Mouse (Mus musculus) midbrain, embryonic 16.5 days (tissue): ENCODE data around the gene Ang. TPM values are rescaled to one million over a fixed set of nuclear protein-coding genes. Genes with fewer than 3 reads are reported as not detected.

Source experiments
- ATAC-seq: fragments of 200-750 bp; cut with Nextera tagmentation; 2 replicates; pipeline ENCODE4 v1.8.0; 2017; ENCODE audit warnings: moderate TSS enrichment
- H3K27ac ChIP-seq: fragments of 300-500 bp; sonication (generic); 2 replicates; pipeline ENCODE4 v1.5.1; 2014; ENCODE audit warnings: mild to moderate bottlenecking, low read length, mixed read lengths
- H3K27me3 ChIP-seq: fragments of 300-500 bp; sonication (generic); 2 replicates; pipeline ENCODE4 v1.6.1; 2014; ENCODE audit warnings: low read depth, low read length, mixed read lengths; ENCODE audit not compliant: control insufficient read depth, insufficient read depth
- H3K36me3 ChIP-seq: fragments of 300-500 bp; sonication (generic); 2 replicates; pipeline ENCODE4 v1.6.1; 2014; ENCODE audit warnings: mild to moderate bottlenecking, low read length, moderate library complexity, mixed read lengths; ENCODE audit not compliant: control insufficient read depth, insufficient read depth
- H3K4me1 ChIP-seq: fragments of 300-500 bp; sonication (generic); 2 replicates; pipeline ENCODE4 v1.6.1; 2014; ENCODE audit warnings: mild to moderate bottlenecking, low read length, mixed read lengths; ENCODE audit not compliant: control insufficient read depth, insufficient read depth
- H3K4me2 ChIP-seq: fragments of 300-500 bp; sonication (generic); 2 replicates; pipeline ENCODE4 v1.6.1; 2014; ENCODE audit warnings: mild to moderate bottlenecking, low read length, mixed read lengths
- H3K4me3 ChIP-seq: fragments of 300-500 bp; sonication (generic); 2 replicates; pipeline ENCODE4 v1.5.1; 2014; ENCODE audit warnings: low read depth, mild to moderate bottlenecking, low read length, moderate library complexity, mixed read lengths
- H3K9ac ChIP-seq: fragments of 300-500 bp; sonication (generic); 2 replicates; pipeline ENCODE4 v1.6.1; 2014; ENCODE audit warnings: low read depth, low read length, mixed read lengths
- H3K9me3 ChIP-seq: fragments of 300-500 bp; sonication (generic); replicated peaks from 2 replicates; pipeline ENCODE4 v1.6.1; 2014; ENCODE audit warnings: mild to moderate bottlenecking, low read length, mixed read lengths; ENCODE audit not compliant: control insufficient read depth, poor library complexity, severe bottlenecking
- WGBS: fragments of 180-500 bp; shearing (Covaris S2); extraction: QIAGEN DNeasy Blood & Tissue Kit; methylation state at CpG from one replicate; pipeline ENCODE4 v1.1.7; 2014; 5-methylcytosine and 5-hydroxymethylcytosine counted together
- polyA plus RNA-seq: library from polyadenylated mRNA; unstranded; fragments of >200 nt; fragmentation: Nextera tagmentation; extraction: Ambion mirVana; gene quantifications from 2 replicates; pipeline ENCODE4 v1.2.1, GENCODE M21; 2015

Gene Ang
- polyA plus RNA-seq, 1 experiment from 2014 or later = 3.2 TPM

GRCm38 (mm10) chr14:51131086-51131815 lies 40.3 kb downstream of the Ang start:
- 83% methylated on average over 7 of the region's 7 CpGs for WGBS
- Histone ChIP-seq H3K4me3 (no peak overlapping the region), H3K36me3 (no peaks in the 10 kb centered on the region), H3K9ac (no peak overlapping the region), H3K27ac (no peak overlapping the region), H3K4me1 (no peaks in the 10 kb centered on the region), H3K4me2 (no peak overlapping the region), H3K9me3 (no peaks in the 10 kb centered on the region), H3K27me3 (no peaks in the 10 kb centered on the region)
- no peak for ATAC-seq

GRCm38 (mm10) chr14:51132372-51132771 lies 41.4 kb downstream of the Ang start:
- H3K4me1 ChIP-seq = no peaks in the 10 kb centered on the region
- H3K4me2 ChIP-seq = no peak overlapping the region
- H3K36me3 ChIP-seq = no peaks in the 10 kb centered on the region
- H3K27ac ChIP-seq = no peak overlapping the region
- no peaks in the 10 kb centered on the region for H3K27me3 ChIP-seq
- H3K9me3 ChIP-seq = no peaks in the 10 kb centered on the region
- ATAC-seq = no peak
- 80% methylated on average over 4 of the region's 4 CpGs for WGBS
- H3K9ac ChIP-seq = no peak overlapping the region
- H3K4me3 ChIP-seq = no peak overlapping the region

- 77% methylated on average over 2 of the region's 2 CpGs for WGBS
- no peak overlapping the region for H3K9ac ChIP-seq
- H3K4me1 ChIP-seq = no peaks in the 10 kb centered on the region
- H3K4me2 ChIP-seq = no peak overlapping the region
- no peak overlapping the region for H3K27ac ChIP-seq
- H3K4me3 ChIP-seq = no peak overlapping the region
- no peaks in the 10 kb centered on the region for H3K9me3 ChIP-seq
- ATAC-seq = no peak
- no peaks in the 10 kb centered on the region for H3K27me3 ChIP-seq
- no peaks in the 10 kb centered on the region for H3K36me3 ChIP-seq
Measured at GRCm38 (mm10) chr14:51140342-51140741, 49.4 kb downstream of the Ang start.

GRCm38 (mm10) chr14:51142119-51142518 lies 51.2 kb downstream of the Ang start:
- no peaks in the 10 kb centered on the region for H3K9me3 ChIP-seq
- H3K9ac ChIP-seq = no peak overlapping the region
- H3K4me3 ChIP-seq = no peak overlapping the region
- H3K4me2 ChIP-seq = no peak overlapping the region
- no peak overlapping the region for H3K27ac ChIP-seq
- no peaks in the 10 kb centered on the region for H3K27me3 ChIP-seq
- no peak for ATAC-seq
- H3K4me1 ChIP-seq = no peaks in the 10 kb centered on the region
- no peaks in the 10 kb centered on the region for H3K36me3 ChIP-seq
- 85% methylated on average over 4 of the region's 4 CpGs for WGBS

GRCm38 (mm10) chr14:51142568-51142967 lies 51.6 kb downstream of the Ang start:
- Histone ChIP-seq H3K9me3 (no peaks in the 10 kb centered on the region), H3K4me2 (no peak overlapping the region), H3K27ac (no peak overlapping the region), H3K4me1 (no peaks in the 10 kb centered on the region), H3K9ac (no peak overlapping the region), H3K4me3 (no peak overlapping the region), H3K27me3 (no peaks in the 10 kb centered on the region), H3K36me3 (no peaks in the 10 kb centered on the region)
- ATAC-seq = no peak
- 82% methylated on average over 3 of the region's 3 CpGs for WGBS

GRCm38 (mm10) chr14:51143287-51143686 lies 52.3 kb downstream of the Ang start:
- WGBS = 88% methylated on average over 4 of the region's 4 CpGs
- Histone ChIP-seq H3K4me2 (no peak overlapping the region), H3K4me1 (no peaks in the 10 kb centered on the region), H3K27me3 (no peaks in the 10 kb centered on the region), H3K36me3 (no peaks in the 10 kb centered on the region), H3K27ac (no peak overlapping the region), H3K9me3 (no peaks in the 10 kb centered on the region), H3K4me3 (no peak overlapping the region), H3K9ac (no peak overlapping the region)
- ATAC-seq = no peak

GRCm38 (mm10) chr14:51143937-51144336 lies 53.0 kb downstream of the Ang start:
- H3K9me3 ChIP-seq = no peaks in the 10 kb centered on the region
- no peak overlapping the region for H3K4me3 ChIP-seq
- 93% methylated on average over 2 of the region's 2 CpGs for WGBS
- no peaks in the 10 kb centered on the region for H3K4me1 ChIP-seq
- no peak overlapping the region for H3K27ac ChIP-seq
- H3K27me3 ChIP-seq = no peaks in the 10 kb centered on the region
- H3K36me3 ChIP-seq = no peaks in the 10 kb centered on the region
- H3K4me2 ChIP-seq = no peak overlapping the region
- no peak overlapping the region for H3K9ac ChIP-seq
- no peak for ATAC-seq

- Histone ChIP-seq H3K27me3 (no peaks in the 10 kb centered on the region), H3K4me3 (no peak overlapping the region), H3K4me2 (no peak overlapping the region), H3K9ac (no peak overlapping the region), H3K9me3 (no peaks in the 10 kb centered on the region), H3K4me1 (no peaks in the 10 kb centered on the region), H3K27ac (no peak overlapping the region), H3K36me3 (no peaks in the 10 kb centered on the region)
- no peak for ATAC-seq
- WGBS = 95% methylated on average over 4 of the region's 4 CpGs
Measured at GRCm38 (mm10) chr14:51144451-51144850, 53.5 kb downstream of the Ang start.

- no peak overlapping the region for H3K4me2 ChIP-seq
- no peak for ATAC-seq
Measured at GRCm38 (mm10) chr14:51145521-51145920, 54.6 kb downstream of the Ang start.

More at GRCm38 (mm10) chr14:51145521-51145920, 54.6 kb downstream of the Ang start:
- Histone ChIP-seq H3K36me3 (no peaks in the 10 kb centered on the region), H3K9ac (no peak overlapping the region), H3K4me3 (no peak overlapping the region), H3K9me3 (no peaks in the 10 kb centered on the region), H3K27me3 (no peaks in the 10 kb centered on the region), H3K4me1 (no peaks in the 10 kb centered on the region), H3K27ac (no peak overlapping the region)
- WGBS = 85% methylated on average over 6 of the region's 6 CpGs
